ENCODE assay signal across 13 mouse cellular contexts in the genomic region with DNA sequence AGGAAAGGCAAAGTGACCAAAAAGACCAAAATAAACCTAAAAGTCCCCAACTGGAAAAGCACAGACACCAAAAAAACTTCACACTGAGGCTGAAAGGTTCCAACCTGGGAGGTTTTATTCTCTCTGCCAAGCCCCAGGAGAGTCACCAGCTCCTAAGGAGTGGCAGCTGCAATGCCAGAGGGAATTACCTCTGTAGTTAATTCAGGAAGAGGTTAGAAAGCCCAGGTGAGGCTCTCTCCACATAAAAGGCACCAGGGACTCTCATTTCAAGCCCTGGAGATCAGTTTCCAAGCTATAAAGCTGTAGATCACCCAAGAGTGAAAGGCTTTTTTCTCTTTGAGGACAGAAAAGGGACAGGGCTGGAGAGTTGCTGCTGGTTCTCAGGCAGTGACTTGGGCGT.
"Had no signal": no experiment of that assay in that cellular context is flagged by ENCODE, and none has a peak within 500 bp of the region (broad histone marks: within the 10 kb centered on the region; RNA-seq: fewer than 3 reads in every experiment).

No protein-coding gene starts in this region.

- DNase-seq: kidney, adult 8-10 months; kidney, postnatal 25 days; layer of hippocampus, adult 9-11 months; lung, embryonic 14.5 days; lung, postnatal 10 days; lung, postnatal 4 days; right cerebral cortex, adult 18-20 months; right cerebral cortex, postnatal 25 days; thymus, adult 2 months; thymus, postnatal 25 days had no signal

- H3K27ac ChIP-seq: liver, embryonic 12.5 days had no signal

- H3K27me3 ChIP-seq: liver, embryonic 12.5 days had no signal

- H3K4me1 ChIP-seq: liver, embryonic 12.5 days had no signal

- H3K9ac ChIP-seq: liver, embryonic 12.5 days; lung, embryonic 14.5 days had no signal

- H3K9me3 ChIP-seq: liver, embryonic 12.5 days had no signal

- H3K4me3 ChIP-seq: liver, embryonic 12.5 days had no signal

- ATAC-seq: liver, embryonic 12.5 days; midbrain, embryonic 16.5 days had no signal

- H3K4me2 ChIP-seq: liver, embryonic 12.5 days; lung, embryonic 14.5 days; midbrain, embryonic 11.5 days had no signal
